Mouse (Mus musculus): ENCODE data around the gene Pappa. TPM values are rescaled to one million over a fixed set of nuclear protein-coding genes. Genes with fewer than 3 reads are reported as not detected.

The Pappa gene
- 1 to 10 TPM; 1.1 to 1.2 TPM for total RNA-seq (2021)

DNA sequence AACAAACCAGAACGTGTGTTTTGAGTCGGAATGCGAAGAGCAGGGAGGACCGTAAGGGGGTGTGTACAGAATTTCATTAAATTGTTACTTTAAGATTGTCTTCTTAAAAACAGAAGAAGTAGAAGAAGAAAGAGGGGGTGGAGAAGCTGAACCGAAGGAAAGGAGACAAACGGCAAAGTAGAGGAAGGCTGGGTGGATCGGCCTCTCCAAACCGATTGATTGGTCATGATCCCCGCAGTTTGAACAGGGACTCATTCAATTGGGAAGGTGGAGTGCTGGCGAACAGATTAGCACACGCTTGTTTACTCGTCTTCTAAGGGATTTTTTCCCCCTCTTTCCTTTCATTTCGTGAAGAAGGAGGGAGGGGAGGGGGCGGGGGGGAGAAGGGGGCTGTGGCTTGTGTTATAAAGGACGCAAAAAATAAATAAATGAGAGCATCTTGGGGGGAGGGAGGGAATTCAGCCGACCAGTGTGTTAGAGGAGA lies at the start of gene Pappa:
Gene Pappa, plus strand, starts transcription at position 434 of the 484 bp plus-strand sequence.
- no peak for DNase-seq (ENCODE audit: extremely low spot score in 1 of 2, low spot score in 1 of 2)

DNA sequence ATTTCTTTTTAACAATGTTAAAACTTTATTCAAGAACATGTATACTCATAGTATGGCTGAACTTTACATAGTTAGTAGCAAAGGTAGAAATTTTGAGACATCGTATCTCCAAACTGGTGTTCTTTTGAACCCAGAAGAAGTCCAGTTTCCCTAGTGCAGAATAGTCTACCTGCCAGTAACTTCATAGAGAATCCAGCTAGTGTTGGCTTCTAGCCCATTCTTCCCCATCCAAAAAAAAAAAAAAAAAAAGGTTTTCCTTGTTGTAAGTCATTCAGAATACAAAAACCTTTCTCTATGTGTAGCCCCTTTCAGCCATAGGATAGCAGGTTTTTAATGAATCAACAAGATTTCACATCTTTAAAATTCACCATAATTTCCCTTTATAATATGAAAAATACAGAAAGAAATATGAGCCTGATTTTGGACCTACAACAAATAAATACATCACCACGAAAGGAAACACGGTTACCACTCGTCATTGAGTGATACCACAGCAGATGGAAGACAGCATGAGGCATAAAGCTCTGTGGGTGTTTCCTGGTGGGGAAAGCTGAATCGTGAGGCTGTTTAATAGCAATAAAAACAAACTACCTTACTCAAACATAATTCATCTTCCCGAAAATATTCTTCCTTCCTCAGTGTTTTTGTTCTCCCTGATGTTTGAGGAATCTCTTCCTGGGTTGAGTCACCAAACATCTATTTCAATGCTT lies 45.9 kb upstream of the Pappa start:
- no peak for DNase-seq (ENCODE audit: extremely low spot score in 1 of 2, low spot score in 1 of 2)

DNA sequence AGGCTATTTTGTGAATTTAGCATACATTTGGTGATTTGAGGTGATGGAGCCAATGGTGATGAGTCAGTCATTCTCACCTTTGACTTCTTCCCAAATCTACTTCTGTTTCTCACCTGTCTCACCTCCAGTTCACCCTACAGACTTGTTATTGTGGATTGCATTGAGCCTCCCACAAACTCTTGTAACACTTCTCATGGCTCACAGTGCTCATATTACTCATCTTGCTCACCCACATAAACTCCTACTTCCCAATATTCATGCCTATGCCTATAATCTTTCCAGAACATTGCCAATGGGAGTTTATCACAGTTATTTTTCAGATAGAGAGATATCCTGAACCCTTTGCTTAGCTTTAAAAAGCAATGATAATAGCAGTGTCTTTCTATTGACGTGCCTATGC lies 37.1 kb upstream of the Pappa start:
- DNase-seq (ENCODE audit: extremely low spot score in 1 of 2, low spot score in 1 of 2): no peak

DNA sequence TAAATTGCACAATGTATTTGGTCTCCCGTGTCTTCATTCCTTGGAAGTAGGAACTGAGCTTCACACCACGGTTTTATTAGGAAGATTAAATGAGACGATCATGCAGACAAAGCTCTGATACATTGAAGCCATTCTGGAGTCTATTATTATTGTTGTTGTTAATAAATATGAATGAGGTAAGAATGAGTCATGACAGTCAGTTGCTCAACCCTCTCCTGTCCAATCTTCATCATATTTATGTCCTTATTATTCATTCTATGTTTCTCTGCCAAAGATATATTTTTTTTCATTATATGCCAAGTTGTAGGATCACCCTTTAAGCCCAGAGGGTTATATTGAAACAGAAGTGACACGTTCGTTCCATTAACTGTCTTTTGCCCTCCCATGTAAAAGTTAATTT lies 36.4 kb upstream of the Pappa start:
- no peak for DNase-seq (ENCODE audit: extremely low spot score in 1 of 2, low spot score in 1 of 2)

DNA sequence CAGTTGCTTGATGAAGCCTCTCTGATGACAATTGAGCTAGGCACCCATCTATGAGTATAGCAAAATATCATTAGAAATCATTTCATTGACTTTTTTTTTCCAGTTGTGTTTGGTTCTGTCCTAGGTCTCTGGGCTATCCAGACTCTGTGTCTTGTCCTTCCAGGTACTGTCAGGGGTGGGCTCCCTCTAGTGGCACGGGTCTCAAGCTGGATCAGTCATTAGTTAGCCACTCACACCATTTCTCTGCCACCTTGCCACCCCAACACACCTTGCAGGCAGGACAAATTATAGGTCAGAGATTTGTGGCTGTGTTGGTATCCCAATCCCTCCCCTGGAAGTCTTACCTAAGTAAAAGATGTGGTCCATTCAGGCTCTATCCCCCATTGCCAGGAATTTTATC lies 31.8 kb upstream of the Pappa start:
- DNase-seq (ENCODE audit: extremely low spot score in 1 of 2, low spot score in 1 of 2): no peak

DNA sequence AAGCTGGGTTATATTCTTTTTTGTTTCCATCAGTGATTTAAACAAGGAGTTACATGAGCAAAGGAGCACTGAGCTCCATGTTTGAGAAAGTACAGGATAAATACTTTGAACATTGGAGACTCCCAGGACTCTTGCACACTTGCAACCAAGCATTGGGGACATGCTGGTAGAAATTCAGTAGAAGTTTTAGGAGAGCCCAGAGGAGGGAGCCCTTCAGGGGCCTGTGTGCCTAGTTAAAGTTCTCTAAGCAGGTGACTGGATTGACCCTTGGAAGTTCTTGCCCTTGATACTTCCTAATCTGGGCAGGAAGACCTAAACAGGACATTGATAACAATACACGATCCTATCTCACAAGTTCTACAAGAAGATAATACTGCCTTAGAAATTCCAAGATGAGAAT lies 3.6 kb upstream of the Pappa start:
- no peak for DNase-seq (ENCODE audit: extremely low spot score in 1 of 2, low spot score in 1 of 2)

DNA sequence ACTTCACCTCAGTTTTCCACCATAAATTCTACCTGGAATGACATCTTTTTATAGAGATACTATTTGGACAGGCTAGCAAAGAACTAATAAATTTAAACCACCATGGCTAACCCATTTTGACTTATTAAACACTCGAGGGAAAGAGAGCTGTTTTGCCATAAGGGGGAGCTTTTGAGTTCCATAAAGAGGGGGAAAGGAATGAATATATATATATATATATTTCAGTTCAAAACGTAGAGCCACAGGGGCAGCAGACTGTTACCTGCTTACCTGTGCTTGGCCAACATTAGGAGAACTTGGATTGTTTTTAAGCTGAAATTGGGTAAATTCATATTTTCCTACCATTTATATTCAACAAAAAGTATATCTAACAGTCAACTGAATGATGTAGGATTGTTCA lies 1.1 kb upstream of the Pappa start:
- DNase-seq (ENCODE audit: extremely low spot score in 1 of 2, low spot score in 1 of 2): no peak

DNA sequence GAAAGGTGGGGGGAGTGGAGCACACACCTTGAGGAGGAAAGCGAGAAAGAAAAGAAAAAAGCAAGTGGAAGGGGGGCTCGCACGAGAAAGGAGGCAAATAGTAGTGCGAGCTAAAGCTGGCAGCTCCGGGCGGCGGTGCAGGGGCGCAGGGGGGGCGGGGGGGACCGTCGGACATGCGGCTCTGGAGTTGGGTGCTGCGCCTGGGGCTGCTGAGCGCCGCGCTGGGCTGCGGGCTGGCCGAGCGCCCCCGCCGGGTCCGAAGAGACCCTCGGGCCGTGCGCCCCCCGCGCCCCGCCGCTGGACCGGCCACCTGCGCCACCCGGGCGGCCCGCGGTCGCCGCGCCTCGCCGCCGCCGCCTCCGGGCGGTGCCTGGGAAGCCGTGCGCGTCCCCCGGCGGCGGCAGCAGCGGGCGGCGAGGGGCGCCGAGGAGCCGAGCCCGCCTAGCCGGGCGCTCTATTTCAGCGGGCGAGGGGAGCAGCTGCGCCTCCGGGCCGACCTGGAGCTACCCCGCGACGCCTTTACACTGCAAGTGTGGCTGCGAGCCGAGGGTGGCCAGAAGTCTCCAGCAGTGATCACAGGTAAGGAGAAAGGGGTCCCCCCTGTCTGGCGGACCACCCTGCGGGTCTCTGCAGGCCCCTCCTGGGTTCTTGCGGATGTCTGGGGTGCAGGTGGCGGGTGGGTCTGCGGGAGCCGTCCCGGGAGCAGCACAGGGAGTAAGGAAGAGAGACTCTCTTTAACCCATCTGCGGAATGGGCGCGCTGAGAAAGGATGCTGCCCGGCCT lies 586 bp downstream of the Pappa start:
- peak in 1 of 2 experiments; percentile 5 for DNase-seq (ENCODE audit: extremely low spot score in 1 of 2, low spot score in 1 of 2)

DNA sequence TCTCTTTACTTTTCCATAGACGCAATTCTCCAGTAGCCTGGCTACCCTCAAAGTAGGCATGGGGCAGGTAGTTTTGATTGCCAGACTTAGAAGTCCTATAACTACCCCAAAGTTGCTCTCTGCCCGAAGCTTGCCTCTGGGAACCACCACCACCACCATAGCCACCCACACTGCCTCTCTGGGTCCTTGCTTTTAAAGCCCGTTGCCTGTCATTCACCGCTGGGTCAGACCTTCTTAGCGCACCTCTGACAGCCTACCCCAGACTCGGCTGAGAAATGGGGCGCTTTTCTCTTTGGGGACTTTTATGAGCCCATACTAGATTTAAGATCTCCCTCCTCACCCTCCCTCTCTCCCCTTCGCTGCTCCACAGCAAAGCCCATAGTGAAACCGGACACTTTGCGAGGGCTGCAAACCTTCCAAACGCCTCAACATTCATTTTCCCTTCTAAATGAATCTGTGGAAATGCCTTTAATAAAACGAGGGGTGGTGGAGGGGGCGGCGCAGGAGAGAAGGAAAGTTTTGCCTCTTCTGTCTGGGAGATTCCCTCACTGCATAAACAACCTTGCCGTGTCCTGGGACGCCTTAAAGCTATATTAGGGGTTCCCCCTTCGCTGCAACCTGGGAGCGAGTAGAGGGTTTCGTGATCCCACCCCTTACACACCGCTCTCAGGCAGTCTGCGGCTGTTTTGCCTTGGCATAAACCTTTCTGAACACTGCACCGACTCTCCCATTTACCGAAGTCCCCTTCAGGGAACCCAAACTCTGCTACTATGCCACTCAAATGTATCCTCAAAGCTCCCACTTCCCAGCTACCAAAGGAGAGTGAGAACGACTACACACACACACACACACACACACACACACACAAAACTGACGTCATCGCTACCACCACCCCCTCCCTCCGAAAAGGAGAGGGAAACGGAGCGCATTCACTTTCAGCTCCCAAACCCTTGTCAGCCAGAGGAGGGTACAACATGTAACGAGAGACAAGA lies 1.7 kb downstream of the Pappa start:
- DNase-seq (ENCODE audit: extremely low spot score in 1 of 2, low spot score in 1 of 2): peak; percentile 10 to 16

DNA sequence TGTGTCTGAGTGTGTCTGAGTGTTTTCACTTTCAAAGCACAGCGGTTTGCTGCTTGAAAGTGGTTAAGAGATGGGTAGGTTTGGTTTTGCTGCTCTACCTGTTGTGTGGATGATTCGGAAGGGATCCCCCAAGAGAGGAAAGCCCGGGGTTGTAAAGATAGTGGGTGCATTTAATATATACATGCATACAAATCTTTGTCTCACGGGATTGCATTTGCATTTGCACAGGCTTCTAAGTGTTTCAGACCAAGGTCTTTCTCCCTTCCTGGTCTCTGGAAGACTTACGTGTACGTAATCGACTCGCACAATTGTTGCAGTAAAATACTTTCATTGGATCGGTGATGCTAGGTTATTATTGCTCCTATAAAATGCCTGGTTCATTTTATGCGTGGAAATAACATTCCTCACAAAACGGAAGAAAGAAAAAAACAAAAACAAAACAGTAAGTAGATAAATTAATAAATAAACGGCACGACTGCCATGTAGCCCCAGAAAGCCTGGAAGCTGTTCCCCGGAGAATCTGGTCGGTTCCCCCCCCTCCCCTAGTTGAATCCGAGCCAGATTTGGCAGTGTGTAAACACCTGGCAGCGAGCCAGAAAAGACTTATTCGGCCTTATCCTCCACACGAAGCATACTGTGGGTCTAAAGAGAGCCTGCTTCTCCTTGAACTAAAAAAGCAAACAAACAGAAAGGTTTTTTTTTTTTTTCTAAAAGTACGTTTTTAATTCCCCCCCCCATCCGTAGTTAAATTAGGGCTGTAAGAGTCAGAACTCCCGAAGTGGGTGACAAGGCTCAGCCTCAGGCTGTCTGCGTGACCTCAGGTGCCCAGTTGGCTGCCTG lies 2.7 kb downstream of the Pappa start:
- peak in 1 of 2 experiments; percentile 8 for DNase-seq (ENCODE audit: extremely low spot score in 1 of 2, low spot score in 1 of 2)

DNA sequence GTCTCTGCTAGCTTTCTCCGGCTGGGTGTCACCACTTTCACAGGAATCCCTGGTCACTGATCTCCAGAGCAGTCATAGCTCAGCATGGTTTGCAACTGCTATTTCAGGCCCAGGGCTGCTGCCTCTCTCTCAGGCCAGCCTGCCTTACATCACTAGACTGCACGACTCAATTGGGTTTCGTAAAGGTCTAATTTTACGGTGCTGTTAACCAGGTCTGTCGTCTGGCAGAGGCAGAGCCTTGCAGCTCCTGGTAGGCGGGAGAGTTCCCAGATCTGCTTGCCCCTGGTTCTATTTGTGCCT lies 3.3 kb downstream of the Pappa start:
- no peak for DNase-seq (ENCODE audit: extremely low spot score in 1 of 2, low spot score in 1 of 2)

DNA sequence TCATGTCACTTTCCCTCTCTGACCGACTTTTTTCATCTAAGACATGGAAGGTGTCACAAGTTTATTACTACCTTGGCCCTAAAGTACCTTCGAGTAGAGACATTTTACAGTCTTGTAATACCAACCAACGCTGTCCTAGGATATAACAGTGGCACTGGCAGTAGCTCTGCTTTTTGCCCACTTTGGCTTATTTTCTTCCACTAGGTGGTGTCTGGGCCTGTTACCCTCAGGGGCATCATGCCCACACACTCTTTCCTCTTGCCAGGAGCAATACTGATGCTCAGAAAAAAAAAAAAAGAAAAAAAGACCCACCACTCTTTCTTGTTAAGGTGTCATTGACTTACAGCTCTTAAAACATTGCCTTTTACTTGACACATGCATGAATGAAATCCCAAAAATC lies 8.7 kb downstream of the Pappa start:
- no peak for DNase-seq (ENCODE audit: extremely low spot score in 1 of 2, low spot score in 1 of 2)

DNA sequence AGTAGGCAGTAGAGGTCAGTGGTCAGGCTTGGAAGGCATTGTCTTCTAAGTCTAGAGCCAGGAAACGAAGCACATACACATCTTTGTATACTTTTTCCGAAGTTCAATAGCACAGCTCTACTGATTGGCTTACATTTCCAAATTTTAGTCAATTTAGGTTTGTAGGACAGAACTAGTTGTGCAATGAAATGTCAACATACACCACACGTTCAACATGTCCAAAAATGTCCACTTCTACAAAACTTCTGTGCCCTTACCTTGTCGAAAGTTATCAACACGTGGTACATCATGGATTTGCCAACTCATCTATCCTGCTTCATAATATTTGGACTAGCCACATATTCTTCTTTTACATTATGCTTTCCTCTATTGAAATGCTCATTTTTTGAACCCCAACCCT lies 10.4 kb downstream of the Pappa start:
- DNase-seq (ENCODE audit: extremely low spot score in 1 of 2, low spot score in 1 of 2): no peak

DNA sequence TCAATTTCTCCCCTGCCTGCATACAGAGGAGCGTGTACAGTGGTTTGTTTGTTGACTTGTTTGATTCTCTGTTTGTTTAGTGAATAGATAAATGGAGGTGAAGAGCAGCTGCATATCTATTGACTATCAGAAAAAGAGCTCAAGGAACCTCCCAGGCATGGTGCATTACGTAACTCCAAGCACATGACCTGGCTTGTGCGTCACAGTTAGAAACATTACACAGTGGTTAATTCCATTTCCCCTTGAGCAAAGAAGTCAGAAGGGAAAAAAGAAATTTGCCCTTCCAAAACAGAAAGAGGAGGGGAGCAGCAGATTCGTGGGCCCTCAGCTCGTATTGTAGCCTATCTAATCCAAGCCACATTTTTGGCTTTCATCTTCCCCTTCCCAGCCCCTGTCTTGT lies 11.1 kb downstream of the Pappa start:
- no peak for DNase-seq (ENCODE audit: extremely low spot score in 1 of 2, low spot score in 1 of 2)

DNA sequence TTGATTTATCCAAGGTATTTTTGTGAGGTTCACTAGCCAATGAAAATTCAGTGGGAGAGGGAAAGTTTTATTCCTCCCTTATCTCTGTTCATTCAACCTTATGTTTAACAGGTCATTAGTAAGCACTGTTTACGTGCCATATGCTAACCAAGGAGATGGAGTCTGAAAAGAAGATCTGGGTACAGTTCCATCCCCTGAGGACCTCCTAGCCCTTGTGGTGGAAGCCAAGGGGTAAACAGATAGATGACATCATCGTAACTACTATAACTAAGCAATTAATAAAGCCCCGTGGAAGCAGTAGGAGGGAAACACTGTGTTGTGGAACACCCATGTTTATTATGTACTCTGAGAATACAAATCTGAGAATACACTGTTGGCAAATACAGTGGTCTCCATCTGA lies 12.6 kb downstream of the Pappa start:
- DNase-seq (ENCODE audit: extremely low spot score in 1 of 2, low spot score in 1 of 2): no peak

DNA sequence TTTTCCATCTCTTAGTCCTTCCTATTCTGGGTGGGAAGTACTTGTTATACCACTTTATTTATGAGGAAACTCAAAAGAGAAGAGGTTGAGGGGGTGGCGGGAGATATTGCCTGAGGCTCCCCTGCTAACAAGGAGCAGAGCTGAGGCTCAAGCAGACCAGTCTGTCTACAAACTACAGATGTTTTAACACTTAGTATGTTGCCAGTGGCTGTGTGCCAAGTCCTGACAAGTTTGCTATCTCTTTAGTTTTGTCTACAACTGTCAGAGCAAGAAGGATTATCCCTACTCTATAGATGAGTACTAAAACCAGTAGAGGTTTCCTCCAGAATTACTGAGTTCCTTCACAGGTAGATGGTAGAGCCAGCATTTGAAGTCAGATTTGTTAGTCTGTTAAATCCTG lies 23.0 kb downstream of the Pappa start:
- DNase-seq (ENCODE audit: extremely low spot score in 1 of 2, low spot score in 1 of 2): no peak

DNA sequence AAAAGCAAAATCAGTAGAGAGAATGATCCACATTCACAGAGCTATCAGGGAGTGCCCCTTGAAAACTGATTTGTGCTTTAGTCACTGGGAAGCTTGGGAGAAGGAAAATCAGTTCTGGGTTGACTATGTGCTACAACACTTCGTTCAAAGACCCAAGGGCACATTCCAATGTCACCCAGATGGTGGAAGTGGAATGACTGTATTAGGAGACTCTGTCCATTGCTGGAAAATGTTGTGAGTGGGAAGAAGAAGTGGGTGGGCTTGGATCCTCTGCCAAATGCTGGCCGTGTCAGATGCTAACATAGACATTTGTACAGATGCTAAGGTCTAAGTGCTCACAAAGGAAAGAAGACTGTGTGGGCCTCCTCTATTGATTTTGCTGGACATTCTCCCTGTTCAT lies 29.6 kb downstream of the Pappa start:
- no peak for DNase-seq (ENCODE audit: extremely low spot score in 1 of 2, low spot score in 1 of 2)

DNA sequence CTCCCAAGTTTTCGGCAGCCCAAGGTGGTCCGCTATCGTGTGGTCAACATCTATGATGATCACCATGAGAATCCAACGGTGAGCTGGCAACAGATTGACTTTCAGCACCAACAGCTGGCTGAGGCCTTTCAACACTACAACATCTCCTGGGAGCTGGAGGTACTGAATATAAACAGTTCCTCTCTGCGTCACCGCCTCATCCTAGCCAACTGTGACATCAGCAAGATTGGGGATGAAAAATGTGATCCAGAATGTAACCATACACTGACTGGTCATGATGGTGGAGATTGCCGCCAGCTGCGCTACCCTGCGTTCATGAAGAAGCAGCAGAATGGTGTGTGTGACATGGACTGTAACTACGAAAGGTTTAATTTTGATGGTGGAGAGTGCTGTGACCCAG lies 32.3 kb downstream of the Pappa start:
- no peak for DNase-seq (ENCODE audit: extremely low spot score in 1 of 2, low spot score in 1 of 2)

DNA sequence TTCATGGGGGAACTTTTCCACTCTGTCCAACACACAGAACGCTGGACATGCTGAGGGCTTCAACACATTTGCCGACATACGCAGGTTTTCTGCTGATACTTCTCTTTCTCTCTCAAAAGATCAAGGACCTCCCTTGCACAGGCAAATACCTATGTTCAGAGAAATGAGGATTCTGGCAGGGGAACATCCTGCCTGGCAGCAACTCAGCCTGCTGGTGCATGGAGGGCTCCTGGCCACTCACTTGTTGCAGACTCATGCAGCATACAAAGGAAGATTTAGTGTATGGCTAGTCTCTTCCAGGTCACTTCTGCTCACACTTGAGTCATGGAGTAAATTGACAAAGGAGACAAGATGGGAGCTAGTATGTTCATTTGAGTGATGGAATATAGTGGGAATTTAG lies 34.7 kb downstream of the Pappa start:
- no peak for DNase-seq (ENCODE audit: extremely low spot score in 1 of 2, low spot score in 1 of 2)

DNA sequence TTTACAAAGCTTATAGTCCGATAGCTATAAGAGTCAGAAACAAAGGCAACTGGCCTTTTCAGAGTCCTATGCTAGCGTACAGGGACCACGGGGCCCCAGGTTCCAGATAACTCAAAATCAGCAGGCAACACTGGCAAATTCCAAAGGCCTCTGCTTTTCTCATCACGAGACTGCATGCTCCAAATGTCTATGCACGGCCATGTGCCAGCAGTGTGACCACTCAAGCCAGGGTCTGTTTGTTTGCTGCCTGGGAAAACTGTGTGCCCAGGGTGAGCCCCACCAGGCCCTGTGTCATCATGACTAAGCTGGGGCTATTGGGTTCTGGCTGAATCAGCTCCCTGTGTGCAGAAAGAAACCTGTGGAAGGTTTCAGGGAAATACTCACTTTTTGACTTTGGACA lies 35.5 kb downstream of the Pappa start:
- DNase-seq (ENCODE audit: extremely low spot score in 1 of 2, low spot score in 1 of 2): no peak
